In the genomic region with DNA sequence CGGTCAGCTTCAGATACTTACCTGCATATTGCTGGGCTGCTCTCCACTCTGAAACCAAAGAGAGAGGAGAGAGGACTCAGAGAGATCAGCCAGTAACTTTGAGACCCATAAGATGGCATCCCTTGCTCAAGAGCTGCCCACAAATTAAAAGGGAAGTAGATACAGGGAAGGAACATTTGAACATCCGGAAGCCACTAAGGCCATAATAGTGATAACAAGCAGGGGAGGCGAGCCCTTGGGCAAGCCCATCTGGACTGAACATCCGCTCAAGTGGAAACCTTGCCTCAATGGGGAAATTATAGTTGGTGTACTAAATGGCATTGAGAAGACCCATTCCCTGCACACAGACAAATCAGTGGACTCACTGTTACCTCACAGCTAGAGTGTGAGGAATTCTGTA, we compare ENCODE assay signal across 42 mouse cellular contexts. TPM values are rescaled to one million over a fixed set of nuclear protein-coding genes. Genes with fewer than 3 reads are reported as not detected.
DNase-seq lines count a peak whose midpoint lies in the region; ATAC-seq lines count a peak whose summit lies in the region.
"Had no signal": no experiment of that assay in that cellular context is flagged by ENCODE, and none has a peak within 500 bp of the region (broad histone marks: within the 10 kb centered on the region; RNA-seq: fewer than 3 reads in every experiment).

No protein-coding gene starts in this region.

- no peak overlapping the region for H3K4me3 ChIP-seq in heart, embryonic 12.5 days
- H3K4me3 ChIP-seq: embryonic facial prominence, embryonic 12.5 days; heart, embryonic 10.5 days; hindbrain, embryonic 13.5 days; liver, embryonic 15.5 days; lung, embryonic 15.5 days; midbrain, embryonic 12.5 days had no signal

- H3K27me3 ChIP-seq in heart, embryonic 12.5 days (replicated peaks) = peaks cover 21% of the 10 kb centered on the region

- WGBS in heart, embryonic 12.5 days = 76% methylated on average over 4 of the region's 4 CpGs

- ATAC-seq in heart, embryonic 12.5 days (ENCODE audit: insufficient number of reproducible peaks, low FRiP score) = no peak
- ATAC-seq in hematopoietic stem cell, adult 5-6 weeks (replicated peaks in 1 of 2; ENCODE audit: insufficient read depth in 1 of 2, low FRiP score in 2 of 2, low TSS enrichment in 1 of 2, low read depth in 1 of 2, poor library complexity in 2 of 2, severe bottlenecking in 2 of 2) = peak; percentile 77 to 83
- ATAC-seq in monocyte, adult 5-6 weeks (replicated peaks; ENCODE audit: insufficient number of reproducible peaks, low FRiP score, low TSS enrichment, poor library complexity, severe bottlenecking) = peak; percentile 91
- ATAC-seq: forebrain, embryonic 14.5 days; intestine, embryonic 16.5 days had no signal

- H3K9ac ChIP-seq in heart, embryonic 12.5 days = no peak overlapping the region
- H3K9ac ChIP-seq: embryonic facial prominence, embryonic 12.5 days; hindbrain, embryonic 13.5 days; liver, embryonic 15.5 days; lung, embryonic 15.5 days; midbrain, embryonic 12.5 days had no signal

- no peak overlapping the region for H3K27ac ChIP-seq in heart, embryonic 12.5 days (ENCODE audit: poor library complexity, severe bottlenecking)
- H3K27ac ChIP-seq: embryonic facial prominence, embryonic 12.5 days; heart, embryonic 10.5 days; hindbrain, embryonic 13.5 days; liver, embryonic 15.5 days; lung, embryonic 15.5 days; midbrain, embryonic 12.5 days; stomach, postnatal 0 days had no signal

- H3K36me3 ChIP-seq in heart, embryonic 12.5 days = no peaks in the 10 kb centered on the region
- H3K36me3 ChIP-seq: embryonic facial prominence, embryonic 12.5 days; G1E; heart, embryonic 10.5 days; hindbrain, embryonic 13.5 days; liver, embryonic 15.5 days; lung, embryonic 15.5 days; midbrain, embryonic 12.5 days had no signal

- peaks cover 7% of the 10 kb centered on the region for H3K9me3 ChIP-seq in heart, embryonic 12.5 days (replicated peaks)
- H3K9me3 ChIP-seq: heart, embryonic 10.5 days; liver, embryonic 15.5 days; lung, embryonic 15.5 days; midbrain, embryonic 12.5 days had no signal

- peaks cover 8% of the 10 kb centered on the region for H3K4me1 ChIP-seq in heart, embryonic 12.5 days (replicated peaks)
- H3K4me1 ChIP-seq: liver, embryonic 15.5 days; midbrain, embryonic 12.5 days had no signal

- DNase-seq in heart, adult 11 months = peak; percentile 76
- peak; percentile 29 for DNase-seq in MEL-GATA-1-ER (ENCODE audit: extremely low read depth, low read depth)
- DNase-seq in layer of hippocampus, adult 18-20 months (ENCODE audit: low spot score in 2 of 2) = no peak
- no peak for DNase-seq in spleen, adult 18-20 months
- DNase-seq in testis, postnatal 14 days (ENCODE audit: low spot score) = no peak
- DNase-seq: adrenal gland, adult 2 months; cerebellum, adult 11 months; cerebellum, adult 9-10 months; cerebellum, postnatal 36 days; embryo, embryonic 11 days; heart, postnatal 36 days; kidney, adult 8-10 months; kidney, postnatal 14 days; retina, postnatal 1 day; thymus, adult 2 months; thymus, postnatal 36 days had no signal

- no peak overlapping the region for H3K4me2 ChIP-seq in heart, embryonic 12.5 days
- H3K4me2 ChIP-seq: embryonic facial prominence, embryonic 12.5 days; hindbrain, embryonic 13.5 days; liver, embryonic 15.5 days; lung, embryonic 15.5 days; midbrain, embryonic 12.5 days had no signal

RNA-seq across cellular contexts. Expression of gene Btnl9, which starts 16.4 kb away (rescaled TPM):
- 1.4 and 1.9 TPM in 2 replicates for polyA plus RNA-seq in heart, embryonic 12.5 days (2016; fragmentation: Nextera tagmentation; extraction: Ambion mirVana)
- 6.8 and 8.8 TPM in 2 replicates for total RNA-seq in hematopoietic stem cell, adult 5-6 weeks (2017)
- 0.75 to 2.2 TPM (median 0.78 TPM) in 3 replicates for total RNA-seq in monocyte, adult 5-6 weeks (2017)
- total RNA-seq in layer of hippocampus, adult 18-20 months (2021) = not detected
- total RNA-seq: left cerebral cortex, adult 18-20 months; midbrain, postnatal 0 days had no signal
- polyA plus RNA-seq: forebrain, embryonic 14.5 days; frontal cortex, adult 2 months; G1E; midbrain, embryonic 12.5 days had no signal

RNA-seq across cellular contexts. Expression of gene Olfr1394, which starts 16.4 kb away (rescaled TPM):
- not detected in 2 replicates for polyA plus RNA-seq in heart, embryonic 12.5 days (2016; fragmentation: Nextera tagmentation; extraction: Ambion mirVana)
- not detected in 2 replicates for total RNA-seq in hematopoietic stem cell, adult 5-6 weeks (2017)
- not detected in 3 replicates for total RNA-seq in monocyte, adult 5-6 weeks (2017)
- total RNA-seq in layer of hippocampus, adult 18-20 months (2021) = not detected
- total RNA-seq: adrenal gland, adult 2 months; adrenal gland, postnatal 4 days; gastrocnemius, adult 18-20 months; heart, postnatal 36 days; layer of hippocampus, postnatal 10 days; left cerebral cortex, adult 18-20 months; left cerebral cortex, postnatal 14 days; liver, adult 2 months; midbrain, postnatal 0 days had no signal
- polyA plus RNA-seq: adrenal gland, adult 2 months; embryonic facial prominence, embryonic 12.5 days; forebrain, embryonic 14.5 days; frontal cortex, adult 2 months; G1E; gonadal fat pad, adult 2 months; heart, embryonic 10.5 days; heart, embryonic 16.5 days; hindbrain, embryonic 13.5 days; intestine, embryonic 16.5 days; limb, embryonic 11.5 days; liver, adult 2 months; liver, embryonic 15.5 days; lung, embryonic 15.5 days; midbrain, embryonic 12.5 days; midbrain, postnatal 0 days; neural tube, embryonic 14.5 days; spleen, adult 2 months; stomach, postnatal 0 days; thymus, adult 2 months had no signal

RNA-seq across cellular contexts. Expression of gene Olfr1395, which starts 28.5 kb away (rescaled TPM):
- polyA plus RNA-seq in heart, embryonic 12.5 days (2016; fragmentation: Nextera tagmentation; extraction: Ambion mirVana) = not detected in 2 replicates
- not detected in 2 replicates for total RNA-seq in hematopoietic stem cell, adult 5-6 weeks (2017)
- total RNA-seq in monocyte, adult 5-6 weeks (2017) = not detected in 3 replicates
- total RNA-seq in layer of hippocampus, adult 18-20 months (2021) = not detected
- total RNA-seq: adrenal gland, adult 2 months; adrenal gland, postnatal 4 days; gastrocnemius, adult 18-20 months; heart, postnatal 36 days; layer of hippocampus, postnatal 10 days; left cerebral cortex, adult 18-20 months; left cerebral cortex, postnatal 14 days; liver, adult 2 months; midbrain, postnatal 0 days had no signal
- polyA plus RNA-seq: adrenal gland, adult 2 months; embryonic facial prominence, embryonic 12.5 days; forebrain, embryonic 14.5 days; G1E; heart, embryonic 10.5 days; heart, embryonic 16.5 days; hindbrain, embryonic 13.5 days; intestine, embryonic 16.5 days; limb, embryonic 11.5 days; liver, adult 2 months; liver, embryonic 15.5 days; lung, embryonic 15.5 days; midbrain, embryonic 12.5 days; midbrain, postnatal 0 days; neural tube, embryonic 14.5 days; spleen, adult 2 months; stomach, postnatal 0 days; thymus, adult 2 months had no signal

RNA-seq across cellular contexts. Expression of gene Zfp62, which starts 32.5 kb away (rescaled TPM):
- polyA plus RNA-seq in heart, embryonic 12.5 days (2016; fragmentation: Nextera tagmentation; extraction: Ambion mirVana) = 33.5 and 34.6 TPM in 2 replicates
- total RNA-seq in hematopoietic stem cell, adult 5-6 weeks (2017) = 144 and 155 TPM in 2 replicates
- 96.4 to 134 TPM (median 134 TPM) in 3 replicates for total RNA-seq in monocyte, adult 5-6 weeks (2017)
- 10 to 100 TPM; 48.6 to 49.6 TPM for total RNA-seq in layer of hippocampus, adult 18-20 months (2021)

RNA-seq across cellular contexts. Expression of gene Olfr1396, which starts 55.9 kb away (rescaled TPM):
- not detected in 2 replicates for polyA plus RNA-seq in heart, embryonic 12.5 days (2016; fragmentation: Nextera tagmentation; extraction: Ambion mirVana)
- total RNA-seq in hematopoietic stem cell, adult 5-6 weeks (2017) = not detected in 2 replicates
- total RNA-seq in monocyte, adult 5-6 weeks (2017) = not detected in 3 replicates
- not detected for total RNA-seq in layer of hippocampus, adult 18-20 months (2021)
- total RNA-seq: gastrocnemius, adult 18-20 months; layer of hippocampus, postnatal 10 days; left cerebral cortex, adult 18-20 months; left cerebral cortex, postnatal 14 days; midbrain, postnatal 0 days had no signal
- polyA plus RNA-seq: embryonic facial prominence, embryonic 12.5 days; forebrain, embryonic 14.5 days; frontal cortex, adult 2 months; G1E; heart, embryonic 10.5 days; hindbrain, embryonic 13.5 days; intestine, embryonic 16.5 days; limb, embryonic 11.5 days; liver, embryonic 15.5 days; lung, embryonic 15.5 days; midbrain, embryonic 12.5 days; midbrain, postnatal 0 days; neural tube, embryonic 14.5 days had no signal

Comparison
In these comparisons a context has a peak if more than half of its experiments do, and no peak if none do; other contexts are left out.
1. DNase-seq: peak in heart, adult 11 months (single experiment) and MEL-GATA-1-ER (single experiment); none in layer of hippocampus, adult 18-20 months (0 of 2), spleen, adult 18-20 months (0 of 2) and testis, postnatal 14 days (single experiment).